Mouse (Mus musculus) heart, postnatal 0 days (tissue): ENCODE data around the gene Erlec1.

Experiments
- CTCF ChIP-seq: IDR thresholded peaks from 2 replicates; pipeline ENCODE4 v1.5.1; 2016; ENCODE audit warnings: antibody characterized with exemption, control low read depth, low read depth
- EP300 ChIP-seq: IDR thresholded peaks from 2 replicates; pipeline ENCODE4 v1.6.1; 2016; ENCODE audit warnings: antibody characterized with exemption, low read depth

DNA sequence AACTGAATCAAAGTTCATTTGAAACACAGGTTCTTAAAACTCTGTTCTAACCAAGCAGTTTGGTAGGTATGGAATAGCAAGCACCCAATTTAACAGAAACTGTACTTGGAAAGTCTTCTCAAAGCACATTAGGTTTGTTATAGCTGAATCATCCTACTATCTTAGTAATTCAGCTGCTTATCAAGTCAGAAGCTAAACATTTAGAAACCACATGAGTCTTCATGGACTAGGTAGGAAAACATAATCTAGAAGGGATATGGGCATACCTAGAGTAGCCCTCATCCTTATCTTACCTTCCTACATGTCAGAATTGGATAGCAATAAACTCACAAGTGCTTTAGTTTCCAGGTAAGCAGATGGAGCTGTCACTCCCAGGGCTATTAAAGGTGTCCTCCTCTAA is 26.1 kb downstream of the Erlec1 start:
- TF ChIP-seq CTCF (no peak), EP300 (no peak)
